In the genomic region with DNA sequence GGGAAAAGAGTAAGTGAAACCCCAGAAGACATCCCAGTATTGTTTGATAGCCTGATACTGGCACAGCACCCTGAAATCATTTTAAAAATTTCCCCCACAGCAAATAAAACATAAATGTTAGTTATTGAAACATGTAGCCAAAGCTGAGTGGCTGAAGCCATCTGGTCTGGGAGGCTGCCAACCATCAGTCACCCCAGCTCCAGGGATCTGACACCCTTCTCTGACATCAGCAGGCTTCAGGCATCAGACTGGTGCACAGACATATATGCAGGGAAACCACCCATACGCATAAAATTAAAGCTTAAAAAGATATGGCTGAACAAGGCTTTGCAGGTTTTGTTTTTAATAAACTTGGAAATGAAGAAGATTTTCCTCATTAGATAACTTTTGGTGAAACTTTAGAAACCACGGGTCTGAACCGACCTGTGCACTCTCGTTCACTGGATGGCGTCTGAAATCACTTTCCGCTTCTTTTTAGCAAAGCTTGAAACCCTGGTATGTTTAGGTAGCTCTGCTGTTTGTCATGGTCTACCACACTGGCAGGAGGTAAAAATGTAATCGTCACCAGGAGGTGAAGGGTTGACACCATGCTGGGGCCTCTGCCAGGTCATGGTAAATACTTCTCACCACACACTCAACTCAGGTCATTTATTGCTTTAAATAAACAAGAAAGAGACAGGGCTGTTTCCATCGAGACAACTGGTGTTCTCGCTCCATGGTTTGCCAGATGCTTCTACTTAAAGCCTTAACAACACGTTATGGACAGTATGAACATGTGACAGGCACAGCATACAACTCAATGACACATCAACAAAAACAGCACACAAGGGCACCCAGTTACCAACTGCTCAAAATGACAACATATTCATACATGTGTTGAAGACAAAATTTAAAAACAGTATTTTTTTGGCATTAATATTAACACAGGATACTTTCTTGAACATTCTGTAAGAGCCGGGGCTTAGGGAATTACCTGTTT, we compare ENCODE assay signal across 16 mouse cellular contexts.
DNase-seq lines count a peak whose midpoint lies in the region; ATAC-seq and TF ChIP-seq lines count a peak whose summit lies in the region.
"Had no signal": no experiment of that assay in that cellular context is flagged by ENCODE, and none has a peak within 500 bp of the region (broad histone marks: within the 10 kb centered on the region; RNA-seq: fewer than 3 reads in every experiment).

No protein-coding gene starts in this region.

- no peak overlapping the region for H3K4me3 ChIP-seq in heart, embryonic 15.5 days
- no peak overlapping the region for H3K4me3 ChIP-seq in lung, embryonic 16.5 days (ENCODE audit: low read length)
- H3K4me3 ChIP-seq in lung, adult 2 months (replicated peaks; ENCODE audit: extremely low read depth, low read depth, low read length): no peak overlapping the region
- H3K4me3 ChIP-seq in hindbrain, embryonic 16.5 days (ENCODE audit: low read length): no peak overlapping the region
- H3K4me3 ChIP-seq: hindbrain, embryonic 12.5 days; neural tube, embryonic 12.5 days had no signal

- peak overlapping the region; percentile 5 for H3K27ac ChIP-seq in heart, embryonic 15.5 days
- no peak overlapping the region for H3K27ac ChIP-seq in lung, embryonic 16.5 days (ENCODE audit: low read length)
- H3K27ac ChIP-seq in hindbrain, embryonic 16.5 days (ENCODE audit: low read depth, low read length): no peak overlapping the region
- H3K27ac ChIP-seq: hindbrain, embryonic 12.5 days; neural tube, embryonic 12.5 days had no signal

- no peaks in the 10 kb centered on the region for H3K9me3 ChIP-seq in heart, embryonic 15.5 days (replicated peaks)
- H3K9me3 ChIP-seq in lung, embryonic 16.5 days (ENCODE audit: control insufficient read depth, low read length): no peaks in the 10 kb centered on the region
- no peaks in the 10 kb centered on the region for H3K9me3 ChIP-seq in hindbrain, embryonic 16.5 days (ENCODE audit: control insufficient read depth, low read length)
- H3K9me3 ChIP-seq: hindbrain, embryonic 12.5 days; neural tube, embryonic 12.5 days had no signal

- no peak overlapping the region for H3K9ac ChIP-seq in heart, embryonic 15.5 days
- H3K9ac ChIP-seq in lung, embryonic 16.5 days (ENCODE audit: low read length): no peak overlapping the region
- no peak overlapping the region for H3K9ac ChIP-seq in hindbrain, embryonic 16.5 days (ENCODE audit: low read depth, low read length)
- H3K9ac ChIP-seq: hindbrain, embryonic 12.5 days; neural tube, embryonic 12.5 days had no signal

- DNase-seq in embryo, embryonic 10 days (ENCODE audit: low spot score): peak; percentile 19
- DNase-seq in embryo, embryonic 11 days: no peak
- no peak for DNase-seq in heart, postnatal 36 days
- no peak for DNase-seq in lung, adult 2 months
- DNase-seq in thymus, postnatal 10 days (ENCODE audit: low spot score in 2 of 2): no peak
- DNase-seq: adrenal gland, postnatal 10 days; gastrocnemius, postnatal 25 days; kidney, adult 11 months; kidney, postnatal 4 days had no signal

- no peak for TF ChIP-seq POLR2A in lung, adult 2 months (IDR thresholded peaks at IDR 0.05; ENCODE audit: borderline replicate concordance, extremely low read depth, low read depth, low read length)

- 47% methylated on average over 11 of the region's 11 CpGs for WGBS in heart, embryonic 15.5 days
- 40% methylated on average over 11 of the region's 11 CpGs for WGBS in lung, embryonic 16.5 days
- WGBS in lung, adult 2 months: 72% methylated on average over 11 of the region's 11 CpGs
- WGBS in hindbrain, embryonic 16.5 days: 76% methylated on average over 11 of the region's 11 CpGs

- H3K27me3 ChIP-seq in heart, embryonic 15.5 days: no peaks in the 10 kb centered on the region
- H3K27me3 ChIP-seq in lung, embryonic 16.5 days (ENCODE audit: control insufficient read depth, insufficient read depth, low read depth, low read length): no peaks in the 10 kb centered on the region
- H3K27me3 ChIP-seq in hindbrain, embryonic 16.5 days (replicated peaks; ENCODE audit: control insufficient read depth, insufficient read depth, low read length): no peaks in the 10 kb centered on the region
- H3K27me3 ChIP-seq: hindbrain, embryonic 12.5 days; neural tube, embryonic 12.5 days had no signal

- intact Hi-C loops in heart, postnatal 36 days (cut with DNase I): no loop called here

- 0 out of 2 replicates have a peak, but pooled peaks cover 9% of the 10 kb centered on the region for H3K4me1 ChIP-seq in heart, embryonic 15.5 days (replicated peaks)
- H3K4me1 ChIP-seq in lung, embryonic 16.5 days (replicated peaks; ENCODE audit: control insufficient read depth, insufficient read depth, low read length): no peaks in the 10 kb centered on the region
- peaks cover 7% of the 10 kb centered on the region for H3K4me1 ChIP-seq in lung, adult 2 months (ENCODE audit: control insufficient read depth, insufficient read depth, low read length)
- no peaks in the 10 kb centered on the region for H3K4me1 ChIP-seq in hindbrain, embryonic 16.5 days (ENCODE audit: control insufficient read depth, insufficient read depth, low read depth, low read length)
- H3K4me1 ChIP-seq: hindbrain, embryonic 12.5 days; neural tube, embryonic 12.5 days had no signal

- no peaks in the 10 kb centered on the region for H3K36me3 ChIP-seq in heart, embryonic 15.5 days
- no peaks in the 10 kb centered on the region for H3K36me3 ChIP-seq in lung, embryonic 16.5 days (ENCODE audit: control insufficient read depth, insufficient read depth, low read length)
- no peaks in the 10 kb centered on the region for H3K36me3 ChIP-seq in hindbrain, embryonic 16.5 days (ENCODE audit: control insufficient read depth, insufficient read depth, low read length)
- H3K36me3 ChIP-seq: G1E; hindbrain, embryonic 12.5 days; neural tube, embryonic 12.5 days had no signal

- TF ChIP-seq CTCF in lung, adult 2 months (IDR thresholded peaks at IDR 0.05; ENCODE audit: insufficient read depth, low read length): no peak

- no peak overlapping the region for H3K4me2 ChIP-seq in heart, embryonic 15.5 days
- H3K4me2 ChIP-seq in lung, embryonic 16.5 days (ENCODE audit: low read depth, low read length): no peak overlapping the region
- H3K4me2 ChIP-seq in hindbrain, embryonic 16.5 days (ENCODE audit: low read length): no peak overlapping the region
- H3K4me2 ChIP-seq: hindbrain, embryonic 12.5 days; neural tube, embryonic 12.5 days had no signal

- no peak for ATAC-seq in heart, embryonic 15.5 days (replicated peaks; ENCODE audit: insufficient number of reproducible peaks, insufficient read depth, low FRiP score, low read depth)
- ATAC-seq in lung, embryonic 16.5 days (ENCODE audit: low read depth): peak; percentile 60; the same call in 1 of the 2 replicates
- ATAC-seq in hindbrain, embryonic 16.5 days: no peak
- ATAC-seq: midbrain, embryonic 16.5 days had no signal
